ENCODE assay signal across 24 mouse cellular contexts in genomic region chr15:97571885-97572284, GRCm38 (mm10).
DNase-seq lines count a peak whose midpoint lies in the region; ATAC-seq and TF ChIP-seq lines count a peak whose summit lies in the region.
"Had no signal": no experiment of that assay in that cellular context is flagged by ENCODE, and none has a peak within 500 bp of the region (broad histone marks: within the 10 kb centered on the region; RNA-seq: fewer than 3 reads in every experiment).

No protein-coding gene starts in this region.

- DNase-seq in heart, postnatal 36 days, result no peak
- peak; percentile 35 for DNase-seq in kidney, postnatal 0 days (ENCODE audit: low spot score)
- DNase-seq in kidney, postnatal 4 days, result no peak
- DNase-seq in lung, postnatal 10 days, result peak; percentile 24
- no peak for DNase-seq in lung, adult 2 months
- DNase-seq: B cell, adult 2 months; cerebellum, adult 11-12 months; cerebellum, adult 9-11 months; embryo, embryonic 11 days; gastrocnemius, postnatal 25 days; liver, embryonic 13.5 days; right cerebral cortex, postnatal 25 days had no signal

- no peak for TF ChIP-seq CTCF in kidney, postnatal 0 days (IDR thresholded peaks at IDR 0.05; ENCODE audit: low read depth)
- no peak for TF ChIP-seq CTCF in lung, adult 2 months (IDR thresholded peaks at IDR 0.05; ENCODE audit: insufficient read depth, low read length)

- H3K4me1 ChIP-seq in heart, embryonic 16.5 days (ENCODE audit: control insufficient read depth, insufficient read depth, low read length), result no peaks in the 10 kb centered on the region
- no peaks in the 10 kb centered on the region for H3K4me1 ChIP-seq in kidney, postnatal 0 days (replicated peaks; ENCODE audit: insufficient read depth, low read length)
- peaks cover 12% of the 10 kb centered on the region for H3K4me1 ChIP-seq in lung, adult 2 months (ENCODE audit: control insufficient read depth, insufficient read depth, low read length)
- H3K4me1 ChIP-seq: heart, embryonic 15.5 days; limb, embryonic 12.5 days; liver, embryonic 13.5 days had no signal

- ATAC-seq in heart, embryonic 16.5 days (replicated peaks; ENCODE audit: extremely low read depth, insufficient read depth, low FRiP score), result peak; percentile 32; the same call in 1 of the 2 replicates
- no peak for ATAC-seq in kidney, postnatal 0 days (replicated peaks; ENCODE audit: low FRiP score, low read depth)
- ATAC-seq: forebrain, embryonic 14.5 days; midbrain, embryonic 16.5 days had no signal

- no peak overlapping the region for H3K27ac ChIP-seq in heart, embryonic 16.5 days (ENCODE audit: low read length)
- H3K27ac ChIP-seq in kidney, postnatal 0 days, result no peak overlapping the region
- H3K27ac ChIP-seq: embryonic facial prominence, embryonic 12.5 days; heart, embryonic 15.5 days; hindbrain, embryonic 14.5 days; layer of hippocampus, adult 2 months; left cerebral cortex, adult 2 months; limb, embryonic 12.5 days; liver, embryonic 13.5 days; stomach, embryonic 15.5 days had no signal

- intact Hi-C loops in heart, postnatal 36 days (cut with DNase I), result no loop called here

- no peak for TF ChIP-seq POLR2A in lung, adult 2 months (IDR thresholded peaks at IDR 0.05; ENCODE audit: borderline replicate concordance, extremely low read depth, low read depth, low read length)

- H3K27me3 ChIP-seq in heart, embryonic 16.5 days (ENCODE audit: control insufficient read depth, insufficient read depth, low read length), result no peaks in the 10 kb centered on the region
- H3K27me3 ChIP-seq in kidney, postnatal 0 days (ENCODE audit: insufficient read depth, low read length), result no peaks in the 10 kb centered on the region
- H3K27me3 ChIP-seq: embryonic facial prominence, embryonic 12.5 days; heart, embryonic 15.5 days; limb, embryonic 12.5 days; liver, embryonic 13.5 days; stomach, embryonic 15.5 days had no signal

- no peak overlapping the region for H3K4me3 ChIP-seq in heart, embryonic 16.5 days (ENCODE audit: low read length)
- no peak overlapping the region for H3K4me3 ChIP-seq in kidney, postnatal 0 days (replicated peaks; ENCODE audit: low read depth, low read length)
- H3K4me3 ChIP-seq in lung, adult 2 months (replicated peaks; ENCODE audit: extremely low read depth, low read depth, low read length), result no peak overlapping the region
- H3K4me3 ChIP-seq: embryonic facial prominence, embryonic 12.5 days; heart, embryonic 15.5 days; layer of hippocampus, adult 2 months; left cerebral cortex, adult 2 months; limb, embryonic 12.5 days; liver, embryonic 13.5 days; stomach, embryonic 15.5 days had no signal

- no peaks in the 10 kb centered on the region for H3K9me3 ChIP-seq in heart, embryonic 16.5 days (replicated peaks; ENCODE audit: control insufficient read depth, low read length)
- H3K9me3 ChIP-seq in kidney, postnatal 0 days (replicated peaks; ENCODE audit: low read length), result no peaks in the 10 kb centered on the region
- H3K9me3 ChIP-seq: embryonic facial prominence, embryonic 12.5 days; heart, embryonic 15.5 days; limb, embryonic 12.5 days; liver, embryonic 13.5 days; stomach, embryonic 15.5 days had no signal

- no peak overlapping the region for H3K9ac ChIP-seq in heart, embryonic 16.5 days (ENCODE audit: low read length)
- no peak overlapping the region for H3K9ac ChIP-seq in kidney, postnatal 0 days (ENCODE audit: low read depth, low read length)
- H3K9ac ChIP-seq: embryonic facial prominence, embryonic 12.5 days; heart, embryonic 15.5 days; hindbrain, embryonic 14.5 days; limb, embryonic 12.5 days; liver, embryonic 13.5 days; lung, embryonic 14.5 days; stomach, embryonic 15.5 days had no signal

- no peaks in the 10 kb centered on the region for H3K36me3 ChIP-seq in heart, embryonic 16.5 days (ENCODE audit: control insufficient read depth, insufficient read depth)
- H3K36me3 ChIP-seq in kidney, postnatal 0 days (ENCODE audit: insufficient read depth, low read length), result no peaks in the 10 kb centered on the region
- H3K36me3 ChIP-seq: embryonic facial prominence, embryonic 12.5 days; heart, embryonic 15.5 days; limb, embryonic 12.5 days; liver, embryonic 13.5 days; stomach, embryonic 15.5 days had no signal

- H3K4me2 ChIP-seq in heart, embryonic 16.5 days (ENCODE audit: low read depth, low read length), result no peak overlapping the region
- H3K4me2 ChIP-seq in kidney, postnatal 0 days (ENCODE audit: low read length), result no peak overlapping the region
- H3K4me2 ChIP-seq: embryonic facial prominence, embryonic 12.5 days; heart, embryonic 15.5 days; hindbrain, embryonic 14.5 days; limb, embryonic 12.5 days; liver, embryonic 13.5 days; lung, embryonic 14.5 days; midbrain, embryonic 11.5 days; stomach, embryonic 15.5 days had no signal

Comparison
In these comparisons a context has a peak if more than half of its experiments do, and no peak if none do; other contexts are left out.
1. DNase-seq: peak in kidney, postnatal 0 days (single experiment) and lung, postnatal 10 days (single experiment); none in heart, postnatal 36 days (0 of 2), kidney, postnatal 4 days (0 of 2) and lung, adult 2 months (single experiment).